Mouse (Mus musculus) 3T3-L1 (cell line): ENCODE results near the gene 4931406P16Rik.
"Not testable (repeated sequence)": the region's sequence is repeated elsewhere in the genome, so short reads cannot be mapped to it uniquely, and the experiment has no call there.

Experiments
- DNase-seq: peaks from one replicate; pipeline ENCODE4 v3.0.0-alpha.2; 2015; ENCODE audit warnings: low read depth, low spot score

4931406P16Rik gene

GRCm38 (mm10) chr7:34313443-34313875 lies at the start of gene 4931406P16Rik:
Gene 4931406P16Rik, minus strand, starts transcription at chr7:34313551.
- peak; percentile 61 for DNase-seq

GRCm38 (mm10) chr7:34355629-34356028 lies 42.3 kb upstream of the 4931406P16Rik start:
- peak; percentile 67 for DNase-seq

DNA sequence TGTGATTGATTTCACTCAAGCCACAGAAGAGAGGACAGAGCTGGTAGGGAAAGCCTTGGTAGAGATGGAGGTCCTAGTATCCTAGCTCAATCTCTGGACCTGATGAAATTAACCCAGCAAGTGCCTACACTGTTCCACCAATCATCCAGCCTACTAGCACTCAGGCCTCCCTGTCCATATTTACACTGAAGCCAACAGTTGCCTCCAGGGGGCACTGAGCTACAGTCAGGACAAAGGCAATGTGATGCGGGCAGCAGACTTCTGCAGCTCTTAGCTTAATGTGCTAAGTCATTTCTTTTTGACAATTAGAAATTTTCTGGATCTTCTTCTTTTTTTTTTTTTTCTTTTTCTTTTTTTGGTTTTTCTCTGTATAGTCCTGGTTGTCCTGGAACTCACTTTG lies 38.6 kb upstream of the 4931406P16Rik start:
- DNase-seq, result peak; percentile 66

DNA sequence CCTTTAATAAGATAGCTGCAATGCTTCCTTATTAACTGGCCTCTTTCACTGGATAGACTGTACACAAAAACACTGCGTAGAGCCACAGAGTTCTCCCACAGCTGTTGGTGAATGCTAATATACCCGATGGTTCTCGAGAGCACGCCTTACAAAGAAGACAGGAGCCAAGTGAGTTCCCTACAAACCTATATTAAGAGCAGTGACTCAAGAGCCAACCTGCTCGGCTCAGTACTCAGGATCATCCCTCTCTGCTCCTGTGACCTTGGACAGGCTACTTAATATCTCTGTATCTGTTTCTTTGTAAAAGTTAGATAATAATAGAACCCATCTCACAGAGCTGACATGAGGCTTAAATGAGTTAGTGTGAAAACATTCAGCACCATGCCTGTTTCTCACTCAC lies 36.8 kb upstream of the 4931406P16Rik start:
- DNase-seq, result no peak

- peak; percentile 75 for DNase-seq
These were observed 34.7 kb upstream of the 4931406P16Rik start for GRCm38 (mm10) chr7:34348011-34348410.

- DNase-seq, result no peak
These were observed 33.7 kb upstream of the 4931406P16Rik start for GRCm38 (mm10) chr7:34347041-34347440.

DNA sequence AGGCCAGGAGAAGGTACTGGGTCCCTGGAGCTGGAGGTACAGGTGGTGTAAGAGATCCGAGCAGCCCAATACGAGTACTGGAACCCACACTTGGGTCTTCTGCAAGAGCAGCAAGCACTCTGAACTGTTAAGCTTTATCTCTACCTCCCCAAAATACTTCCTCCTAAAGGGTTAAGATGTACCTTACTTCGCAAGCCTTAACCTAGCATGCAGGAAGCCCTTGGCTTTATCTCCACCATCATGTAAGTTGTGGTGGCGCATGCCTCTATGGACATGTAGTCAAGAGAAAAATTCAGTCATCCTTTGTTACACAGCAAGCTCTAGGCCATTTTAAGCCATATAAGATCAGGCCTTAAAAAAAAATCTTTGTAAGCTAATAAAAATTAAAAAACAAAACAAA lies 33.2 kb upstream of the 4931406P16Rik start:
- DNase-seq, result no peak

DNA sequence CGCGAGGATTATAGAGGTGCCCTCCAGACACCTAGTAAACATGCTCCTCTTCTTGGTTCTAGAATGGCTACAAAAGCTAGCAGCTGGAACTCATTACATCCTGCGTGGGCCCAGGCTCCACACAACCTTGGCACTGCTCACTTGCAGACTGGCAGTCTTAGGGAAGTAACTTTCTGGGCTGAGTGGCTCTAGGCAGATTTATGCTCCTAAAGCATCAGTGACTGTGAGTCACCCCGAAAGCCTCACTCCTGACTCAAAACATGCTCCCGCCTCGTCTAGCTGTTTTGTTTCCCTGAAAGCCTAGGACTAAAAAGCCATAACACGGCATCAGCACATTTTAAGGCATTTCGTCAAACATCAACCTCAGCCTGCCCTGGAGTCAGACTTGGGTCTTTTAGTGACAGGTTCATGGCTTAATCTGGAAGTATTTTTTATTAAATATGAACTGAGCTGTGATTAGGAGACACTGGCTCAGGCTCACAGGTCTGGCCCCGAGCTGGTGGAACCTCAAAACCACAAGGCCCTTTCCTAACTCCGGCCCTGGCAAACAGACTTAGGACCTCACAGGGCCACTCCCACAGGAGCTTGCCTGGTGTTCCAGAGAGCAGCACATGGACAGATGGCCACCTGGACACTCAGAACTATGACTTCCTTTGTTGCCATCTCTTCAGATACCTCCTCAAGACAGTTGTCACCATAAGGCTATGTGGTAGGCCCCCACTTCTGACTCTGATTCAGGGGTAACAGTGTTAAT lies 28.9 kb upstream of the 4931406P16Rik start:
- DNase-seq, result peak; percentile 97

GRCm38 (mm10) chr7:34340841-34341240 lies 27.5 kb upstream of the 4931406P16Rik start:
- peak; percentile 44 for DNase-seq

GRCm38 (mm10) chr7:34339164-34339489 lies 25.8 kb upstream of the 4931406P16Rik start:
- peak; percentile 83 for DNase-seq

GRCm38 (mm10) chr7:34338445-34339163 lies 25.3 kb upstream of the 4931406P16Rik start:
- DNase-seq, result peak; percentile 47

- DNase-seq, result no peak
These were observed 23.9 kb upstream of the 4931406P16Rik start for GRCm38 (mm10) chr7:34337268-34337667.

GRCm38 (mm10) chr7:34336545-34336944 lies 23.2 kb upstream of the 4931406P16Rik start:
- DNase-seq, result not testable (repeated sequence)

DNA sequence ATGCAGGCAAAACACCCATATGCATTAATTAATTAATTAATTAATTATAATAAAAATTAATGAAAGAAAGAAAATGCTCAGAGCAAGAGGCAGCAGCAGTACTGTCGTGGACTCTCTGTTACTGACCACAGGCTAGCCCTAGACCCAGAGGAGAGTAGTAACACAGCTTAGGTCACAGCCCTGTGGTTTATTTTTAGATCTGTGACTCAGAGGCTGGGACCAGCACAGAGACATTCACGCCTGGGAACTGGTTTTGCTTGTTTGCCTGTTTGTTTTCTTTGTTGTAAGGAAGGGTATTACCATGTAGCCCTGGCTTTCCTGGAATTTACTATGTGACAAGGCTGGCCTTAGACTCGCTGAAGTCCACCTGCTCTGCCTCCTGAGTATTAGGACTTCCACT lies 14.1 kb upstream of the 4931406P16Rik start:
- peak; percentile 85 for DNase-seq

DNA sequence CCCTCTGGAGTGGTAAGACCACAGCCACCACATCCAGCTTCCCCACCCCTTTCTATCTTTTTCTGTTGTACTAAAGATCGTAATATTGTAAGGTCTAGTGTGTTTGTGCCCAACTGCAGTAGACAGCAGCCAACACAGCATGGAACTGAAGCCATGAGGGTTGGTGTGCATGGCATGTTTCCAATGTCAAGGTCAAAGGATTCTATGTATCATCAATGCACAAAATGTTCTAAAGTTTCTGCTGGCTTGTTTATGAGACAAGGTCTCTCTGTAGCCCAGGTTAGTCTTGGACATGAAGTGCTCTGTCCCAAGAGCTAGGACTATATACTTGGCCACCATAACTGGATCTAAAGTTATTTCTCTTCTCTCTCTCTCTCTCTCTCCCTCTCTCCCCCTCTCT lies 11.5 kb upstream of the 4931406P16Rik start:
- no peak for DNase-seq

DNA sequence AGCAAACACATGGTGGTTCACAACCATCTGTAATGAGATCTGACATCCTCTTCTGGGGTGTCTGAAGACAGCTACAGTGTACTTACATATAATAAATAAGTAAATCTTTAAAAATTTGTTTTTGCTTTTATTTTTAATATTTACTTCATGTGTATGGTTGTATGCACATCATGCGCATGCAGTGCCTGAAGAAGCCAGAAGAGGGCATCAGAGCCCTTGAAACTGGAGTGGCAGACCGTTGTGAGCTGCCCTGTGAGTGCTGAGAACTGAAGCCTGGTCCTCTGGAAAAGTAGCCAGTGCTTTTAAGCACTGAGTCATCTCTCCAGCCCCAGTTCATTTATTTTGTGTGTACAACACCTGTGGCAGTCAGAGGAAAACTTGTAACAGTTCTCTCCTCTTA lies 10.7 kb upstream of the 4931406P16Rik start:
- DNase-seq, result no peak

DNA sequence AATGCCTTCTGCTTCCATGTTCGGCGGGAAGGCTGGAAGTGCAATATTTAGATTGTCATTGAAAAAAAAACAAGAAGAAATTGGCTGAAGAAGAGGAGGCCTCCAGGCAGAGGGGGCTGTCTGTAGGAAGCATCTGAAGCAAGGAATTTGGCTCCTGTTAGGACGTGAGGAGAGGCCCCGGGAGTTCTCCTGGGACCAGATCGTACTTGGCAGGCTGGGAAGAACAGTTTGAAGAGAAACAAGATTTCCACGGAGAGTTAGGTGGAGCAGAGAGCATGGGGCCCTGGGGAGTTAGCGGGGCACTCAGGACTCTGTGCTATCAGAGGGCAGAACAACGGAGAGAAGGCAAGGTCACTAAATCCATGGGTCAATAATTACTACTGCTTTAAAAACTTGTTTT lies 10.0 kb upstream of the 4931406P16Rik start:
- no peak for DNase-seq

GRCm38 (mm10) chr7:34321958-34322357 lies 8.6 kb upstream of the 4931406P16Rik start:
- DNase-seq, result peak; percentile 85

DNA sequence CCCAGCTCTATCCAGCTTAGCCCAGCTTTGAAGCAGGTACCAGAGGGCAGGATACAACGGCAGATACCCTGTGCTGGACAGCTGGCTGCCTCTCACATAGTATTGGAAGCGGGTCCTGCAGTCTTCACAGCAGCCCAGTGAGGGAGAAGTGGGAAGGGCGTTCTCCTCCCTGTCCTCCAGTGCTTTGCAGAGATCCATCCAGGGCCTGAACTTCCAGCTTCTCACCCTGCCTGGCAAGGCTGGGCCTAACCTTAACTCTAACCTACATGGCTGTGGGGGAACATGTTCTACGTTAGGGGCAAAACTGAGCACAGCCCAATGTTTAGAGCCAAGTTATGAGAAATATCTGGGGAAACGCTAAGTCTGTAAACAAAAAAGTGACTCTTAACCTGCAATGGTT lies 7.8 kb upstream of the 4931406P16Rik start:
- DNase-seq, result no peak

GRCm38 (mm10) chr7:34319957-34320356 lies 6.6 kb upstream of the 4931406P16Rik start:
- DNase-seq, result peak; percentile 92

DNA sequence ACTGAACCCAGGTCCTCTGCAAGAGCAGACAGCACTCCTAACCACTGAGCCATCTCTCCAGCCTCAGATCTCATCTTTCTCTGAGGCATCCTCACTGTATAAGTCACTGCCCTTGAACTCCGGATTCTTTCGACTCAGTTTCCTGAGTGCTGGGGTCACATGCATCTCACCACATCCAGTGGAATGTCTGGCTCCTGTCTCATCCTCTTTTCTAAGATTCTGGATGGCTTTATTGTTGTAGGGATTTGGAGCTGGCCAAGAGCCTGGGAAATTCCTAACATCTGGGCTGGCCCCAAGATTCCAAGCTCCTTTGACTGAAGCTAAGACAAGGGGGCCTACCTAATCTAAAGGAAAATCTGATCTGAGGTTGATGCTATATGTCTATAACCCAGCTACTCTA lies 5.8 kb upstream of the 4931406P16Rik start:
- peak; percentile 94 for DNase-seq

GRCm38 (mm10) chr7:34317901-34318476 lies 4.6 kb upstream of the 4931406P16Rik start:
- DNase-seq, result peak; percentile 88
